Mouse (Mus musculus): ENCODE data around the gene Ak9. TPM values are rescaled to one million over a fixed set of nuclear protein-coding genes. Genes with fewer than 3 reads are reported as not detected.

The Ak9 gene
- polyA plus RNA-seq, 1 experiment from 2014 or later, result 0.46 TPM

DNA sequence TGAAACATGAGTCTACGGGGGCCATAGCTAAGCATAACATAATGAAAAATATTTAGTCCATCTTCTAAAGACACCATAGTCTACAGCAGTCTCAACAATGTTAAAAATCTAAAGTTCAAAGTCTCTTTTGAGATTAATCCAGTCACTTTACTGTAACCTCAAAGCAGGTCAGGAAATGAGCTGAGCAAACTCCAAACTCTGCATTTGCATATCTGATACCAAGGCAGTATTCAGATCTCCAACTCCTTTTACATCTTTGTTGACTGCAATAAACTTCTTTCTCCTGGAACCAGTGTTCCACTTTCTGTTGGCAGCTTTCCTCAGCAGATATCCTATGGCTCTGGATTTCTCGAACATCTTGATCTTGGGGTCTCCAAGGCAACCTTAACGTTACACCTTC, 166.9 kb downstream of the Ak9 start:
- no peaks in the 10 kb centered on the region for H3K9me3 ChIP-seq (ENCODE audit: control insufficient read depth, low read length)
- H3K9ac ChIP-seq (ENCODE audit: low read depth, low read length), result no peak overlapping the region
- DNase-seq (ENCODE audit: low spot score) (no peak), ATAC-seq (ENCODE audit: low FRiP score) (no peak)
- H3K27ac ChIP-seq (ENCODE audit: low read depth, low read length), result no peak overlapping the region
- H3K36me3 ChIP-seq (ENCODE audit: control insufficient read depth, insufficient read depth, low read length), result no peaks in the 10 kb centered on the region
- H3K4me2 ChIP-seq (replicated peaks; ENCODE audit: low read depth, low read length), result no peak overlapping the region
- WGBS, result 89% methylated on average over 3 of the region's 3 CpGs
- no peaks in the 10 kb centered on the region for H3K4me1 ChIP-seq (replicated peaks; ENCODE audit: control insufficient read depth, insufficient read depth, low read length)
- no peaks in the 10 kb centered on the region for H3K27me3 ChIP-seq (ENCODE audit: control insufficient read depth, insufficient read depth, low read length)
- H3K4me3 ChIP-seq (ENCODE audit: low read depth, low read length), result no peak overlapping the region

DNA sequence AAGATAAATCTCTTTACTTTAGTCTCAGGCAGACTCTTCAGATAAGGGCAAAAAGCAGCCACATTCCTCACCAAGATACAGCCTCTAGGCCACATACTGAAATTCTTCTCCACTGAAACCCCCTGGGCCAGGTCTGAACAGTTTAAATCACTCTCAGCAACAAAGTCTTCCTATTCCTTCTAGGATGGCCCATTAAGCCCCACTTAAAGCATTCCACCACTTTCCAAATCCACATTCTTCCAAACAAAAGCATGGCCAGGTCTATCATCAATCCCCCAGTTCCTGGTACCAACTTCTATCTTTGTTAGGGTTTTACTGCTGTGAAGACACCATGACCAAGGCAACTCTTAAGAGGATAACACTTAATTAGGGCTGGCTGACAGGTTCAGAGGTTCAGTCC, 168.8 kb downstream of the Ak9 start:
- Histone ChIP-seq H3K27me3 (ENCODE audit: control insufficient read depth, insufficient read depth, low read length) (no peaks in the 10 kb centered on the region), H3K9me3 (ENCODE audit: control insufficient read depth, low read length) (no peaks in the 10 kb centered on the region), H3K4me3 (ENCODE audit: low read depth, low read length) (no peak overlapping the region), H3K4me2 (replicated peaks; ENCODE audit: low read depth, low read length) (no peak overlapping the region), H3K9ac (ENCODE audit: low read depth, low read length) (no peak overlapping the region), H3K36me3 (ENCODE audit: control insufficient read depth, insufficient read depth, low read length) (no peaks in the 10 kb centered on the region), H3K4me1 (replicated peaks; ENCODE audit: control insufficient read depth, insufficient read depth, low read length) (no peaks in the 10 kb centered on the region), H3K27ac (ENCODE audit: low read depth, low read length) (no peak overlapping the region)
- no peak for DNase-seq (ENCODE audit: low spot score)
- ATAC-seq (ENCODE audit: low FRiP score), result no peak

DNA sequence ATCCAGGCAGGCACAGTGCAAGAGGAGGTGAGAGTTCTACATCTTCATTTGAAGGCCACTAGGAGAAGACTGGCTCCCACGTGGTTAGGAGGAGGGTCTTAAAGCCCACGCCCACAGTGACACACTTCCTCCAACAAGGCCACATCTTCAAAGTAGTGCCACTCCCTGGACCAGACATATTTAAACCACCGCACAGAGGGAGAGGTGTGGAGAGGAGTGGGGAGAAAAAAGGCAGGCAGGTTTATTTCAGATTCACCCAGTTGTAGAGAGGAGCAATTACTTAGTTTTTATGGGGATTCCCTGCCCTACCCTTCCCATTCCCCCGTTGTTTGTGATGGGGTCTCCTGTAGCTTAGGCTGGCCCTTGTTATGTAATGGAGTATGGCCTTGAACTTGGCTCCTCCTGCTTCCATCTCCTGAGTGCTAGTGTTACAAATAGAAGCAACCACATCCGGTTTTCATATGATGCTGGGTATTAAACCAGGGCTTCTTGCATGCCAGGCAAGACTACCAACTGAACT, 169.2 kb downstream of the Ak9 start:
- Histone ChIP-seq H3K27me3 (ENCODE audit: control insufficient read depth, insufficient read depth, low read length) (no peaks in the 10 kb centered on the region), H3K27ac (ENCODE audit: low read depth, low read length) (no peak overlapping the region), H3K36me3 (ENCODE audit: control insufficient read depth, insufficient read depth, low read length) (no peaks in the 10 kb centered on the region), H3K9ac (ENCODE audit: low read depth, low read length) (no peak overlapping the region), H3K4me2 (replicated peaks; ENCODE audit: low read depth, low read length) (no peak overlapping the region), H3K9me3 (ENCODE audit: control insufficient read depth, low read length) (no peaks in the 10 kb centered on the region), H3K4me1 (replicated peaks; ENCODE audit: control insufficient read depth, insufficient read depth, low read length) (no peaks in the 10 kb centered on the region; the same call in 1 of the 2 replicates), H3K4me3 (ENCODE audit: low read depth, low read length) (no peak overlapping the region)
- ATAC-seq (ENCODE audit: low FRiP score), result no peak
- no peak for DNase-seq (ENCODE audit: low spot score)
- WGBS, result 83% methylated on average over 5 of the region's 5 CpGs

DNA sequence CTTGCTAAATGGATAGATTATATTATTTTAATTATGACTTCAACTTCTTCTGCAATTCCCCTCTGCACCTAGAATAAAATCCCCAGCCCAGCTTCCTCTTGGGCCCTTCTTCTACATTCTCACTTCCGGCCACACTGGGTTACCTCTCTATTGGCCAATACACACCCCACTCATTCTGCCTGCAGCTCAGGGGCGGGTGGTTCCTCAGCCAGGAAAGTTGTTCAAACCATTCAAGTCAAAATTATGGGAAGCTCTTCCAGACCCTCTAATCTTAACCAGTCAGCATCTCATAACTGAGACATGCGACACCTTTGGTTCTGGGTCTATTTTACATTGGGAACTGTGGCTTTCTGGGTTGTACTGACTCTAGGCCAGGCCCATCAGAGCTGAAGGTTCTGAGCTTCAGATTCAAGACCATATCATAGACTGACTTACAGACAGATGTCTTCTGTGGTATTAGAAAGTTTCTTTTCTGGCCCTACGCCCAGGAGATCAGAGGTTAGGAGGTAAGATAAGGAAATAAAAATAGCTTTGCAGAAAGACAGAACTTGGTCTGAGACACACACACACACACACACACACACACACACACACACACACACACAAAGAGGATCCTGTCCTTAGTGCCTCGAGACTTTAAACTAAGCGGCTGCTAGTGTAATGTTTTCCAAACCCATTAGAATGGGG, 170.1 kb downstream of the Ak9 start:
- no peak overlapping the region for H3K4me3 ChIP-seq (ENCODE audit: low read depth, low read length)
- no peaks in the 10 kb centered on the region for H3K36me3 ChIP-seq (ENCODE audit: control insufficient read depth, insufficient read depth, low read length)
- no peaks in the 10 kb centered on the region for H3K9me3 ChIP-seq (ENCODE audit: control insufficient read depth, low read length)
- no peak for ATAC-seq (ENCODE audit: low FRiP score)
- no peak overlapping the region for H3K27ac ChIP-seq (ENCODE audit: low read depth, low read length)
- 90% methylated on average over 6 of the region's 6 CpGs for WGBS
- no peak for DNase-seq (ENCODE audit: low spot score)
- H3K9ac ChIP-seq (ENCODE audit: low read depth, low read length), result no peak overlapping the region
- H3K4me1 ChIP-seq (replicated peaks; ENCODE audit: control insufficient read depth, insufficient read depth, low read length), result no peaks in the 10 kb centered on the region; the same call in 1 of the 2 replicates
- H3K27me3 ChIP-seq (ENCODE audit: control insufficient read depth, insufficient read depth, low read length), result no peaks in the 10 kb centered on the region
- no peak overlapping the region for H3K4me2 ChIP-seq (replicated peaks; ENCODE audit: low read depth, low read length)

DNA sequence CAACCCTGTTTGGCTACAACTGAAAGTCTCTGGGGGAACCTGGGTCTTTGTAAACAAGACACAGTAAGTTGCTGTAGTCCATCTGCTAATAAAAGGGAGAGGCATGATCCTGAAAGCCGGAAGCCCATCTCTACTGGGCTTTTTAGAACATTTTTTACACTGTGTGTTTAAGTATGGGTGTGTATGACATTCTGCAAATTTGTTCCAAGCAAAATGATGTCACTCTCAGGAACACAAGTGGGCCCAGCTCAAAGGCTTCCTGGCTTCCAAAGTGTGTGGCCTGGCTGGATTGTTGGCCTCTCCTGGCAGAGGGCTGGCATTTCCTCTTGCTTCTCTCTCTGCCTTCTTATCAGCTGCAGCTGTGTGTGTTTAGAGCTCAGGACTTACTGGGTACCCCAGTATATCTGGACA, 171.2 kb downstream of the Ak9 start:
- Histone ChIP-seq H3K27ac (ENCODE audit: low read depth, low read length) (no peak overlapping the region), H3K4me2 (replicated peaks; ENCODE audit: low read depth, low read length) (no peak overlapping the region), H3K27me3 (ENCODE audit: control insufficient read depth, insufficient read depth, low read length) (no peaks in the 10 kb centered on the region), H3K4me3 (ENCODE audit: low read depth, low read length) (no peak overlapping the region), H3K36me3 (ENCODE audit: control insufficient read depth, insufficient read depth, low read length) (no peaks in the 10 kb centered on the region), H3K9ac (ENCODE audit: low read depth, low read length) (no peak overlapping the region), H3K9me3 (ENCODE audit: control insufficient read depth, low read length) (no peaks in the 10 kb centered on the region), H3K4me1 (replicated peaks; ENCODE audit: control insufficient read depth, insufficient read depth, low read length) (no peaks in the 10 kb centered on the region; the same call in 1 of the 2 replicates)
- no peak for ATAC-seq (ENCODE audit: low FRiP score)
- 84% methylated on average over 1 of the region's 1 CpGs for WGBS
- no peak for DNase-seq (ENCODE audit: low spot score)

DNA sequence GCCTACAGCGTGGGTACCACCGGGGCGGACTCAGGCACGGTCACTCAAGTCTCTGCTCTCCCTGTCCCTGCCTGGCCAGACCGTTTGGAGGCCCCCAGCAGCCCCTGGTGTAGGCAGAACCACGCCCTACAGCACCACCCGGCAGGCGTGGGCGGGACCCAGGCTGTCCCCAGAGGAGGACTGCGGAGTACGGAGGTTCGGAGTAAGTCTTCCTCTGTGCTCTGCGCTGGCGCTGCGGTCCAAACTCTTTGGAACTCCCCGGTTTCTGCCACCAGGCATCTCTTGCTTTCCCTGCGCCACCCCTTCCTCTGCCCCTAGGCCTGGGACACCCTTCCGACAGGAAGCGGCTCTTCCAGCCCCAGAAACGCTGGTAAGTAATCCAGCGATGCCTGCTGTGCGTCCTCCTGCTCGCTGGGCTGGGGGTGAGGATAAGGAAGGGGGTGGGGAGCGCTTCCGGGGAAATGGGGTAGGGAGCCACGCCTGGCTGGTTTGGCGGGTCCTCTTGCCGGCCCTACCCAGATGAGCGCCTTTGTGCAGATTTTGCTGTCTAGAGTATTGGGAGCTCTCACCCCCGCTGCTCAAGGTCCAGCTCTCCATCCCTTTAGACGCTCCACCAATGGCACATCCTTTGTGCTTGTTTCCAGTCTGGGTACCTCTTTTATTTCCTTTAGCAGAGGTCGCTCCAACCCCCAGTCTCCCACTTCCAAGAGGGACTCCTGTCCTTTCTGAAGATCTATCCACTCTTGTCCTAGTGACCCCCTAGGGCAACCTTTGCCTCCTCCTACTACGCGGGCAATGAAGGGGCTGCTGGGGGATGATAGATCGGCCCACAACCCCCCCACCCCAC, 172.6 kb downstream of the Ak9 start, which contains the start of gene Mical1:
Gene Mical1, plus strand, starts transcription at position 144 of the 847 bp plus-strand sequence.
- H3K4me3 ChIP-seq (ENCODE audit: low read depth, low read length), result peak within 1 kb of the TSS; percentile 51
- 0% methylated on average over 35 of the region's 35 CpGs for WGBS
- DNase-seq (ENCODE audit: low spot score), result peak; percentile 71

DNA sequence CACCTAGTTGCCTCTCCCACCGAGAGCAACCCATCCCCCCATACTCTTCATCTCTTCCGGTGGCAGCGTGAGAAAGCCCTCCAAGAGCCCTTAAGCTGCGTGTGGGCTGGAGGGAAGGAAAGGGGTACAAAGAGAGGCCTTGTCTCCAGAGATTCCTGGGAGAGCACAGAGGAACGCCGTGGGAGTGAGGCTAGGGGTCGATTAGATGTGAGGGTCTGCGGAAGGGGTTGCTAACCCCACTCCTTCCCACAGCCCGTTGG, 173.2 kb downstream of the Ak9 start:
- WGBS, result 0% methylated on average over 9 of the region's 9 CpGs
- DNase-seq (ENCODE audit: low spot score), result peak; percentile 82
- peak; percentile 43 for ATAC-seq (ENCODE audit: low FRiP score)

More for the DNA sequence above, 172.6 kb downstream of the Ak9 start, which contains the start of gene Mical1:
- Histone ChIP-seq H3K4me1 (replicated peaks; ENCODE audit: control insufficient read depth, insufficient read depth, low read length) (no peaks in the 10 kb centered on the region; the same call in 1 of the 2 replicates), H3K9me3 (ENCODE audit: control insufficient read depth, low read length) (no peaks in the 10 kb centered on the region), H3K9ac (ENCODE audit: low read depth, low read length) (peak within 1 kb of the TSS; percentile 71), H3K4me2 (replicated peaks; ENCODE audit: low read depth, low read length) (peak within 1 kb of the TSS; percentile 57), H3K27me3 (ENCODE audit: control insufficient read depth, insufficient read depth, low read length) (no peaks in the 10 kb centered on the region), H3K27ac (ENCODE audit: low read depth, low read length) (peak within 1 kb of the TSS; percentile 74), H3K36me3 (ENCODE audit: control insufficient read depth, insufficient read depth, low read length) (no peaks in the 10 kb centered on the region)
- peak; percentile 69 for ATAC-seq (ENCODE audit: low FRiP score)

DNA sequence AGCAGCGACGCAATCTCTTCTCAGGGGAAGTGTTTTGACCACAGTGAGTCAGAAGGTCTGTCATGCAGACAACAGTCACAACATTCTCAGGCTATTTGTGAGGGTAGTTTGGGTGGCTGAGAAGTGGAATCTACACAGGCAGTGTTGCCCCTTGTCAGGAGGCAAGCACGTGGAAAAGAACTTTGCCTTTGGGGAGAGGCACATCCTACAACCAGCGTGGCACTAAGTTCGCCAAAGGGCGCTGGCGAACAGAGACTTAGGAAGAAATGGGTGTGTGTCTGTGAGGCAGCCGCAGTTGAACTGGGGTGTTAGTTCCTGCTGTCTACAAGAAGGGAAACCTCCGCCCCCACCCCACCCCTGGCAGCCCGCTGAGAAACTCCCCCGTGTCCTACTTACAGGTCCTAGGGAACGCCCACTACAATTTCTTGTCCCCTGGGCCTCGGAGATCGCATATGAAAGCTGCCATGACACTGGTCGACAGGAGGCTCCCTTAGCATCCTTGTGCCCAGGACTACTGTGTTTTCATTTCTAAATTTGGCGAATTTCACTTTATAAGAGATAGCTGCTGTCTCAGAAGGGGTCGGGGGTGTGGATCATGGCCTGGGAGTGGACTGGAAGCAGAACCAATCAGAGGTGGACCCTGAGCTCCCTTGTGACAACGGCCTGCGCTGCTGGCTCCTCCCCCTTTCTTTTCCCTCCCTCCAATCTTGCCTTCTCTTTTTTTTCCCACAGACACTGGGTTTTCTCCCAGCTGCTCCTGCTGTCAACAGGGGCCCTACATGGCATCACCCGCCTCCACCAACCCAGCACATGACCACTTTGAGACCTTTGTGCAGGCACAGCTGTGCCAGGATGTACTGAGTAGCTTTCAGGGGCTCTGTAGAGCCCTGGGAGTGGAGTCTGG, 173.8 kb downstream of the Ak9 start:
- H3K27me3 ChIP-seq (ENCODE audit: control insufficient read depth, insufficient read depth, low read length), result no peaks in the 10 kb centered on the region
- no peaks in the 10 kb centered on the region for H3K36me3 ChIP-seq (ENCODE audit: control insufficient read depth, insufficient read depth, low read length)
- no peaks in the 10 kb centered on the region; the same call in 1 of the 2 replicates for H3K4me1 ChIP-seq (replicated peaks; ENCODE audit: control insufficient read depth, insufficient read depth, low read length)
- H3K4me3 ChIP-seq (ENCODE audit: low read depth, low read length), result peak overlapping the region; percentile 51
- H3K4me2 ChIP-seq (replicated peaks; ENCODE audit: low read depth, low read length), result peak overlapping the region; percentile 57
- peak; percentile 81 for ATAC-seq (ENCODE audit: low FRiP score)
- under 1% methylated on average over 20 of the region's 20 CpGs for WGBS
- DNase-seq (ENCODE audit: low spot score), result peak; percentile 63
- peak overlapping the region; percentile 74 for H3K27ac ChIP-seq (ENCODE audit: low read depth, low read length)
- H3K9me3 ChIP-seq (ENCODE audit: control insufficient read depth, low read length), result no peaks in the 10 kb centered on the region
- peak overlapping the region; percentile 71 for H3K9ac ChIP-seq (ENCODE audit: low read depth, low read length)

More for the DNA sequence above, 173.2 kb downstream of the Ak9 start:
- Histone ChIP-seq H3K9me3 (ENCODE audit: control insufficient read depth, low read length) (no peaks in the 10 kb centered on the region), H3K4me2 (replicated peaks; ENCODE audit: low read depth, low read length) (peak overlapping the region; percentile 57), H3K4me3 (ENCODE audit: low read depth, low read length) (peak overlapping the region; percentile 51), H3K36me3 (ENCODE audit: control insufficient read depth, insufficient read depth, low read length) (no peaks in the 10 kb centered on the region), H3K4me1 (replicated peaks; ENCODE audit: control insufficient read depth, insufficient read depth, low read length) (no peaks in the 10 kb centered on the region; the same call in 1 of the 2 replicates), H3K27me3 (ENCODE audit: control insufficient read depth, insufficient read depth, low read length) (no peaks in the 10 kb centered on the region), H3K9ac (ENCODE audit: low read depth, low read length) (peak overlapping the region; percentile 71), H3K27ac (ENCODE audit: low read depth, low read length) (peak overlapping the region; percentile 74)
